Mouse (Mus musculus): ENCODE measurements at regions not wholly inside any gene's neighbourhood (a gene's known extent, or its start where the extent isn't known, plus 50 kb on each side); places are given as distances from the start of the nearest gene placed in this dataset.

DNA sequence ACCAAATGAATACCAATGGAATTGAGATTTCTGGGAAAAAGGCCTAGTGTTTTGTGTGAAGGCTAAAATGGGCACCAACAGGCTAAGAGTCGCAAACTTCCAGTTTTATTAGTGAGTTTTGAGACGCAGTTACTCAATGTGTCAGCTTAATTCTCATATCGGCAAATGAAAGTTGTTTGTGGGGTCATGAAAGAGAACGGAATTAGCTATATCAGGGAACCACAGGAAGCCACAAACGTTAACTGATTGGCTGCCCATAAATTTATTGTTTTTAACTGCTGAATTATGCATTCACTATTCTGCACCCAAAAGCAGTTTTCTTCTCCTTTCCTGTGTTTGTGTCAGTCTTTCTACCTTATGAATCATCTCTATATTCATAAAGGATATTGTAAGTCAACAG, 154.0 kb upstream of the Arrdc3 start:
- TF ChIP-seq CTCF (conservative IDR thresholded peaks at IDR 0.05 in 1 of 2, IDR thresholded peaks at IDR 0.05 in 1 of 2; ENCODE audit: low read depth in 2 of 2, low read length in 2 of 2) (no peak), EP300 (IDR thresholded peaks at IDR 0.05; ENCODE audit: low read length) (no peak), MAZ (IDR thresholded peaks at IDR 0.05; ENCODE audit: low read depth, low read length) (no peak), MEF2A (IDR thresholded peaks at IDR 0.05; ENCODE audit: borderline replicate concordance, low read depth, low read length) (no peak), ZNF384 (IDR thresholded peaks at IDR 0.05; ENCODE audit: low read depth, low read length) (no peak)

Data from CH12.LX (cell line).